Mouse (Mus musculus) frontal cortex, postnatal 10 days (tissue): ENCODE measurements at regions not wholly inside any gene's neighbourhood (a gene's known extent, or its start where the extent isn't known, plus 50 kb on each side); places are given as distances from the start of the nearest gene placed in this dataset.

Experiments
- DNase-seq, 2 experiments: peaks; one replicate each; pipeline ENCODE4 v3.0.0; 2022; ENCODE audit warnings: low spot score in 2 of 2, mixed read lengths in 1 of 2

DNA sequence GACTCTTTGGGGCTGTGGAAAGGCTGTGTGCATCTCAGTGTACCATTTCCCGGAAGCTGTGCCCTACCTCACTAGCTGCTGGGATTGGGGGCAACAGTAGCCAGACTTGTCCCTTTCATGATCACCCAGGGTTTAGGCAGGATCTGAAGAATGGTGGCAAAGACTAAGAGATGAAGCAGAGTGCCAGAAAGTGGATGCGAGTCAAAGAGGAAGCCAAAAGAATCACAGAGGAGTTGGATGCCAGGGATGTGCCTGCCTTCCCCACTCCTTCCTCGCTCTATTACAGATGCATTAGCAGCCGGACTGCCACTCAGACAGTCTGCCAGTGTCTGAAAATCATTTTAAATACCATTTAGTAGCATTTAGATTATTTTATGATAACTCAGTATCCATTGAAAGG, 271.5 kb upstream of the Slc24a2 start:
- DNase-seq = no peak

- DNase-seq = peak in 1 of 2 experiments; percentile 5
Observed at GRCm38 (mm10) chr4:87500441-87500840, 270.2 kb upstream of the Slc24a2 start.

DNA sequence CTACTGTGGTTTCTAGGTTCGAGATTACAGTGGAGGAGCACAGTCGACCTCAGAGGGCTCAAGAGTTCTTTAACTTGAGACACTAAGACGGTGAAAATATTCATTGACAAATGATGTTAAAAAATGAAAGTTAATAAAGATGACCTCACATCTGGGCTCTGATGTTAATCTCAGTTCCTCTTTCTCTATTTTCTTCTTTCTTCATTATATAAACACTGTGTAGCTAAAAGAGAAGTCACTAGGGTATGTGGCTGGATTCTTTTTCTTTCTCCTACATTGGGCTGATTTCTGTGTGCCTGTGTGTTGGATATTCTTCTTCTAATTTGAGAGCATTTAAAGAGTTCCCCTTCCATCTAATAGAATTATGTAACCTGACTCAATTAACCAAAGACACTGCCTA, 257.5 kb upstream of the Slc24a2 start:
- no peak for DNase-seq

DNA sequence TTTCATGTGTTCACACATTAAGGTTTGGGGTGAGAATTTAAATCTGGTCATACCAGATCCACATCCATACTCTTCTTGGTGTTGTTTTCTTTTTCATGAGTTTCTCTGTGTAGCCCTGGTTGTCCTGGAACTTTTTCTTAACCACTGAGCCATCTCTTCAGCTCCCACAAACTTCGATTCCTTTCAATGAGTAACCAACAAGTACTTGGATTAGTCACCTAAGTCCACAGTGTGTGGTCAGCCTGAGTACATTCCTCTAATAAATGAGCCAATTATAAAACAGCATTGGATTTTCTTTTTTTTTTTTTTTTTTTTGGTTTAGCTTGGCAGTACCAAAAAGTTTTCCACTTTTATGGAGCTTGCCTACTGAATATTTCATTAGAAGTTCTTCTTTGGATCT, 245.3 kb upstream of the Slc24a2 start:
- DNase-seq = no peak

- no peak for DNase-seq
Observed at GRCm38 (mm10) chr4:87473331-87474039, 243.2 kb upstream of the Slc24a2 start.

GRCm38 (mm10) chr4:87472787-87473186, 242.5 kb upstream of the Slc24a2 start:
- DNase-seq = no peak

DNA sequence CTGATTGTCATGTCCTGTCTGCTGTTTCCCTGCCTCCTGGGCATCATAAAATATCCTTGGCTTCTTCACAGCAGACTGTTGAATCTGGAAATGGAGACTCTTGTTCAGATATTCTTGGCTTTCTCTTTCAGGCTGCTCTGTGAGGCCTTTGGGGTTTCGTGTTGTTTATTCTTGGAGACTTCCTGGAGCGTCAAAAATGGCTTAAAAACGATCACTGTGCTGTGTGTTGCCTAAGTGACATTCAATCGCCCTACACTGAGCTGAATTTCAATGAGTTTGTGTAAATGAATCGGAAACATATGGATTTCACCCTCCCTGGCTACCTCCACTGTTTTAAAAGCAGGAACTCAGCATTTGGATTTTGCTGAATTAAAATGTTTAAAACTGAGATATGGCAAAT, 241.1 kb upstream of the Slc24a2 start:
- DNase-seq = no peak

GRCm38 (mm10) chr4:87467600-87467999, 237.3 kb upstream of the Slc24a2 start:
- DNase-seq = no peak

- no peak for DNase-seq
Observed at GRCm38 (mm10) chr4:87467018-87467417, 236.7 kb upstream of the Slc24a2 start.

DNA sequence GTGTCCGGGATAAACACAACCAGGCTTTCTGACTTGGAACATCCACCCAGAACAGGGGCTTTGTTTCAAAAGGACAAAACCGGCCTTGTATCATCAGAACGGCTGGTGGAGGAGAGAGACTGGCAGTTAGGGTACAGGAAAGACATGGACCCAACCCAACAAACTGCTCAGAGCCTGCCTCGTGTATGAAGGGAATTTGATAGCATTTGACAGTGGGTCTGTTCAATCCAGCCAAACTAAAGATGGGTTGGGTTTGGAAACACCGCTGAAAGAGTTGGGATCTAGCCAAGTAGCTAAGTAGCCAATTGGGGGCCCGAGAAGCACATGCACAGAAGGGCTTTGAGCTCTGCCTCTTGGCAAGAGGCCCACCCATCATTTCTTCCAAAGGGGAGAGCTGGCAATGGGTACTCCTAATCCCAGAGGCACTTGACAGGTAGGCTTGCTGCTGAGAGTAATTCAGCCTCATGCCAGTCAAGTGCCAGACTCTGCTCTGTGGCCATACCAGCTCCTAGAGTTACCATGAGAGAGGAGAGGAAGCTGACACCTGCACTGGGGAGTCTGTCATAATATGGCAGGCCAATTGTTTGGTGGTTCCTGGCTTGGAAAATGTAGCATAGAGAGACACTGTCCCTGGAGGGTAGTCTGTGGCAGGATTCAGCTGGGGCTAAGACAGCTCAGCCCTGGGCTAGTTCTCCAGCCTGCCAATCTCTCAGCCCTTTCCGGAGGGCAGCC, 231.1 kb upstream of the Slc24a2 start:
- peak in 1 of 2 experiments; percentile 23 for DNase-seq

GRCm38 (mm10) chr4:87455863-87456578, 225.7 kb upstream of the Slc24a2 start:
- DNase-seq = no peak

DNA sequence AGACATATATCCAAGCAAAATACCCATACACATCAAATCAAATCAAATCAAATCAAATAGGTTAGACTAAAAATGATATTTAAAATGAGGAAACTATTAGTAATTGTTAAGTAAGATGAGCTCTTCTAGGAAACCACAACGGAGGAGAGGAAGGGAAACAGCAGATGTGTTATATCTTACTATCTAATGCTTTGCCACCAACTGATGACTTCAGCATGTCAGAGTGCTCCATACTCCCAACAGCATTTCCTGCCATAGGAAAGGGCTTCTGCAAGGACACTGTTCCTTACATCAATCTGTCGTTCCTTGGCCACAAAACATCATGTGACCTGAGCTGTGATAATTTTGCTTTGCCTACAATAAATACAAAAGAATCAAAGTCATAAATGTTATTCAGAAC, 221.8 kb upstream of the Slc24a2 start:
- no peak for DNase-seq

GRCm38 (mm10) chr4:87451251-87451650, 221.0 kb upstream of the Slc24a2 start:
- DNase-seq = no peak

GRCm38 (mm10) chr4:87448338-87448737, 218.1 kb upstream of the Slc24a2 start:
- no peak for DNase-seq

DNA sequence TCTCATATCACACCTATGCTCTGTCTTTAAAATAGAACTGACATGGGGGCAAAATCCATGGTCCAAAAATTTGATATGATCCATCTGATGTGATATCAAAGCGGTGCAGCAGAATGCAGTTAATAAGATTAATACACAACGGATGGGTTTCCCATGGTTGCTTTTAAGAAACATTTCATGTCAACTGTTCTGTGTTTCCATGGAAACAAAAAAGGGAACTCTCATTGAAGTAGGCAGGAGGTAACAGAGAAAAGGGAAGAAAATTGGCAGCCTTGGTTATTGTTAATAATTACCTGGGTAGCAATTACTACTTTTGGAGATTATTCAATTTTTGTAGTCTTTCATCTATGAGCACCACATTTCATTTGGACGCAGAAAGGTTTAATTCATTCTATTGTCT, 216.6 kb upstream of the Slc24a2 start:
- no peak for DNase-seq

DNA sequence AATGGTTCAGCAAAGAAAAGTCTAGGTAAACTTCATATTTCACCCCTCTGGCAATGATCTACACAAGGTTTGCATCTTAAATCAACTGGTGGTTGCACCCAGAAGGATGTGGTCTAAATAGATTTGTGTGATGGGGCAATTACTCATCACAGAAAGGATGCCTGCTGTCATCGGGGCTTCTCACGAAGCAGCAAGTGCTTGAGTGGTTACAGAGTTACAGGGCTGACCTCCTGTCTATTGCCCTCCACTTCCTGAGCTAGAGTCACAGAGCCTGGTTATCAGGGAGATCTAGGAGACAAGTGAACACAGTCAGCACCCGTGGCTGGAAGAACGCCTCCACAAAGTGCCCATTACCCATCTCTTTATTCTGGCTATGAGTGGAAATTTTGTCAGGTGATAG, 203.9 kb upstream of the Slc24a2 start:
- DNase-seq = no peak

DNA sequence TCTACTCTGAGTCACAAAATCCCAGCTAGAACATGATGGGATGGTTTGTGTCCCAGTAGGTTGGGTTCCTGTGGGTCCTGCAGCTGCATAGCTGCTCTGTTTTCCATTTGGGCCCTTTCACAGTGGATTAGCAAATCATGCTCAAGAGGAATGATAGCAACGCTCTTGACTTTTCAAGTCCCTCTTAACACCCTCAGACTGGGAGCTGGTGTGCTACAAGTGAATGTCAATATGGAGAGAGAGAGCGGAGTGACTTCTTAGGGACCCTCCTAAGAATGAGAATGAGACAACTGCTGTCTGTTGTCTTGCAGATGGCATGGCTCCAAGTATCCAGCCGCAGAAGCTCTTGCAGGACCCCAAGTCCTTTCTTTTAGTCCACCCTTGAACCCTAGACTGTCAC, 198.1 kb upstream of the Slc24a2 start:
- no peak for DNase-seq

GRCm38 (mm10) chr4:87424066-87424465, 193.8 kb upstream of the Slc24a2 start:
- DNase-seq = no peak

DNA sequence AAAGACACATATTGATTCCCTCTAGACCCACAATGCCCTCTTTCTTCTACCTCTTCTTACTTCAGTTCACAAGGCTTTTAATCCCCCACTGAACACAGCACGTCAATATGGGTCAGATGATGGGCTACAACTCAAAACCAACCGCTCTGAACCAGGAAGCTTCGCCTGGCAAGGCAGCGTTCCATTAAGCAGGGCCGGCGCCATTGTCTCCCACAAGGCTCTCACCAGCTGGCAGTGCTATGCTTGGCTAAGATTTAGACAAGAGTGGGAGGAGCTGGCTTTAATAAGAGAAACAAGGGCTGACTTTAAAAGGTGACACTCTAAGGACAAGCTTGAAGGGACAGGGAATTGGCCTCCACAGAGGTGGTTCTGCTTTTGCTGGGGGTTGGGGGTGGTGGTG, 192.3 kb upstream of the Slc24a2 start:
- DNase-seq = no peak

DNA sequence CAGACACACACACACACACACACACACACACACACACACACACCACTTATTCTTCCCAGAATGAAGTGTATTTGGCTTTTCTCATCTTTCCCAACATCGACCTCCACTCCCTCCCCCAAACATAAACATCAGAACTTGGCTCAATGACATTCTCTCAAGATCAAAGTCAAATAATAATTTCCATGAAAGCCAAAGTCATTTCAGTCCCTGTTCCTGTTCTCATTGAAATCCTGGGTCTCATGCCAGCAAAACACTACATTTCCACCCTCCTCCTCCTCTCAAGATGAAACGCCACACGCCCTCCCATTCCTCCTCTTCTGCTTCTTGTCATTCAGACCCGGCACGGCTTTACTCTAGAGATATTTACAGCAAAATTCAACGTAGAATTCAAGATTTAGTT, 173.1 kb upstream of the Slc24a2 start:
- DNase-seq = no peak

GRCm38 (mm10) chr4:87402173-87402556, 171.9 kb upstream of the Slc24a2 start:
- DNase-seq = no peak

GRCm38 (mm10) chr4:87401316-87402172, 171.3 kb upstream of the Slc24a2 start:
- peak; percentile 23 to 28 for DNase-seq
